Mouse (Mus musculus): ENCODE data around the gene Zfp775. TPM values are rescaled to one million over a fixed set of nuclear protein-coding genes. Genes with fewer than 3 reads are reported as not detected.

Zfp775 gene
- total RNA-seq, 2 experiments from 2014 or later: 7.9 to 10.4 TPM

- H3K27ac ChIP-seq: peak overlapping the region; percentile 59; the same call in 1 of the 2 replicates
- DNase-seq (ENCODE audit: low spot score in 2 of 2): no peak
- TF ChIP-seq CTCF (conservative IDR thresholded peaks at IDR 0.05): no peak
- peak overlapping the region; percentile 13; the same call in 1 of the 2 replicates for H3K4me3 ChIP-seq
Observed at GRCm38 (mm10) chr6:48572014-48572413, 29.8 kb upstream of the Zfp775 start.

GRCm38 (mm10) chr6:48572572-48573061 lies 29.2 kb upstream of the Zfp775 start, which contains the start of gene Rarres2:
Gene Rarres2, minus strand, starts transcription at chr6:48572789.
- TF ChIP-seq CTCF (conservative IDR thresholded peaks at IDR 0.05): no peak
- Histone ChIP-seq H3K27ac (peak within 1 kb of the TSS; percentile 59; the same call in 1 of the 2 replicates), H3K4me3 (peak within 1 kb of the TSS; percentile 13; the same call in 1 of the 2 replicates)
- DNase-seq (ENCODE audit: low spot score in 2 of 2): no peak

- no peak for DNase-seq (ENCODE audit: low spot score in 2 of 2)
- no peak for TF ChIP-seq CTCF (conservative IDR thresholded peaks at IDR 0.05)
- H3K27ac ChIP-seq: no peak overlapping the region
- no peak overlapping the region for H3K4me3 ChIP-seq
Observed at GRCm38 (mm10) chr6:48573280-48573679, 28.6 kb upstream of the Zfp775 start.

DNA sequence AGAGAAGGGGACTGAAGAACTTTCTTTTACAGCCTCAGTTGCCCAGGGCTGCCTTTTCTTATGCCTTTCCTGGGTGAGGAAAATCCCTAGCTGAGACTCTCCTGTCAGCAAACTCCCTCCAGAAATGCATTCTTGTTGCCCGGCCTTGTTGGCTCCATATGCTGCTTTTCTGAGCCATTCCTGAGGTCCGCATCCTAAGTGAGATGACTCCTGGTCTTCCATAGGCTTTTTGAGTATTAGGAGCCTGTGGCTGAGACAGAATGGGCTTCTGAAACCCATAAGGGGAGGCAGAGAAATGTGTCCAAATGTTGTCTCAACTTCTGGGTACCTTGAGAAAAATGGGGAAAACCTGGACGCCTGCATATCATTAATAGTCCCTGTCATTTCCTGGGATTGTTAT lies 27.9 kb upstream of the Zfp775 start:
- no peak for TF ChIP-seq CTCF (conservative IDR thresholded peaks at IDR 0.05)
- H3K27ac ChIP-seq: no peak overlapping the region

DNA sequence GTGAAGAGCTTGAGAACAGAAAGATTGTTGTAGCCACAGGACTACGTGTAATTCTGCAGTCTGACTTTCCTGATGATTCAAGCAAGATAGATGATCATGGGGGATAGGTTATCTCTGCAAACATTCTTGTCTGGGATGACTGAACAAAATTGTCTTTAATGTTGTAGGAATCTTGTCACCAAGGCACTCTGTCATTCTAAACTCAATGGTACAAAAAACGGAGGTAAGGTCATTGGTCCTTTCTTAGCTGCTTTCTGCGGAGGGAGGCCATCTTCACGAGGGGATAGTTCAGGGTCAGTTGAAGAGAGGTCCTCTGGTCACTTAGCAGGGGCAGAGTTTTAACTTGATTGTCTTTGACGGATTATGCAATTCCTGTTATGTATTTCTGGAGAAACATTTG lies 23.1 kb upstream of the Zfp775 start:
- no peak for DNase-seq (ENCODE audit: low spot score in 2 of 2)
- TF ChIP-seq CTCF (conservative IDR thresholded peaks at IDR 0.05): no peak
- Histone ChIP-seq H3K4me3 (no peak overlapping the region), H3K27ac (peak overlapping the region; percentile 12; the same call in 1 of the 2 replicates)

More for the DNA sequence above, 27.9 kb upstream of the Zfp775 start:
- H3K4me3 ChIP-seq: no peak overlapping the region
- no peak for DNase-seq (ENCODE audit: low spot score in 2 of 2)

DNA sequence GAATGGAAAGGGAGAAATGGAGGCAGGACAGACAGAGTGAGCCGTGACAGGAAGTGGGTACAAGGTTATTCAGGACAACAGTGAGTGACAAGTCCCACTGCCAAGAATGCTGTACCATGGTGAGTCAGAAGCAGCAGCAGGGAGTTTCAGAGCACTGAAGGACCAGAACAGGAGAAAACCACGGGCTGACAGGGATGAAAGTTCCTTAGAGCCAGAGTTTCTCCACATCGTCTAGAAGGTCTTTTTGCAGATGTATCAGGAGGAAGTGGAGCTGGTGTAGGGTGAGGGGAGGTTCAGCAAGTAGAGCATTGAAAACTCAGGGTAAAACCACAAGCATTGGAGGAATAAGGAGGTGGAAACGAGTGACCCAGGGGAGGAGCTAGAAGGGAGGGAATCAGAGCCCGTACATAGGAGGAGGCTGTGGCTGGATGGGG lies 22.6 kb upstream of the Zfp775 start:
- peak overlapping the region; percentile 12; the same call in 1 of the 2 replicates for H3K27ac ChIP-seq
- TF ChIP-seq CTCF (conservative IDR thresholded peaks at IDR 0.05): no peak
- no peak overlapping the region for H3K4me3 ChIP-seq
- no peak for DNase-seq (ENCODE audit: low spot score in 2 of 2)

DNA sequence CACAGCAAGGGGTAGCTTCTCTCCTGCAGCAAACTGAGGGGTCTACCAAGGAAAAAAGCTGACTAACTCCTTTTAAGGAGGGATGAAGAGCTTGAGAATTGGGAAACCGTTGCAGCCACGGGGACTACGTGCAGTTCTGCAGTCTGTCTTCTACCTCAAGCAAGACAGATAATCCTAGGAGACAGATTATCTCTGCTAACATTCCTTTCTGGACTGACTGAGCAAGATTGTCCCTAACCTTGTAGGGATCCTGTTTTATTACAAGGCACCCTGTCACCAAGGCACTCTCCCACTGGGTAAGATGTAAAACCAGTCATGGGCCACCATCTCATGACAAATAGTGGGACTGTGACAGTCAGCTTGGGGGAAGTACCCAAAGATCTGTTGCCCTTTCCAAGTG lies 20.6 kb upstream of the Zfp775 start:
- DNase-seq (ENCODE audit: low spot score in 2 of 2): no peak
- no peak for TF ChIP-seq CTCF (conservative IDR thresholded peaks at IDR 0.05)
- Histone ChIP-seq H3K4me3 (no peak overlapping the region), H3K27ac (no peak overlapping the region)

GRCm38 (mm10) chr6:48582037-48582436 lies 19.8 kb upstream of the Zfp775 start:
- Histone ChIP-seq H3K4me3 (no peak overlapping the region), H3K27ac (no peak overlapping the region)
- peak; percentile 97 for TF ChIP-seq CTCF (conservative IDR thresholded peaks at IDR 0.05)
- peak; percentile 32 to 61 for DNase-seq (ENCODE audit: low spot score in 2 of 2)

GRCm38 (mm10) chr6:48589194-48589750 lies 12.6 kb upstream of the Zfp775 start, which contains the start of gene Gm45021:
Gene Gm45021, plus strand, starts transcription at chr6:48589610.
- no peak for TF ChIP-seq CTCF (conservative IDR thresholded peaks at IDR 0.05)
- no peak within 1 kb of the TSS for H3K4me3 ChIP-seq
- H3K27ac ChIP-seq: no peak within 1 kb of the TSS
- DNase-seq (ENCODE audit: low spot score in 2 of 2): no peak

DNA sequence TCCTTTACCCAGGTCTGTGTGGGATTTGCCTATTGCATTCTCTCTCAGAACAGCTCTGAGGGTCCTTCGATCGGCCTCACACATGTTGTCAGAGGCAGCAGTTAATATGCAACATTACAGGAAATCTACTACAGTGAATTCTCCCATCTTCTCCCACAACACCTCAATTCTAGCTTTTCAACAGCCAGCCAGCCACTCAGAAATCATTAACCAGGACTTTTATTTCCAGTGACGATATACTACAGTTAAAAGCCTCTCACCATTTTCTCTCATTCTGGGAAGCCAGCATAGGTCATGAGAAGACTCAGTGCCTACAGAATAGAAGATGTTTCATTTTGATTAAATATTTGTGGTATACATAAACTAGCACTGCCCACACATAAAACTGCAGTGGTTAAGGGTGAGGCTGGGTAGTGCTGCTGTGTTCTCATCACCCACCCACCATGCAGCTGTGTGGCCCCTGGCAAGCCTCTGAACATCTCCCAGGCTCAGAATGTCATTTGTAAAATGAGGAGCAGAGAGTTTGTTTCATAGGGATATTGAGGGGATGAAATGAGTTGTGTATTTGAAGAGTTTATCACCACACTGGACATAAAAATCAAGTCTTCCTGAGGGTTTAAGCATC lies 10.5 kb upstream of the Zfp775 start:
- no peak overlapping the region for H3K27ac ChIP-seq
- DNase-seq (ENCODE audit: low spot score in 2 of 2): no peak
- TF ChIP-seq CTCF (conservative IDR thresholded peaks at IDR 0.05): no peak
- H3K4me3 ChIP-seq: no peak overlapping the region

DNA sequence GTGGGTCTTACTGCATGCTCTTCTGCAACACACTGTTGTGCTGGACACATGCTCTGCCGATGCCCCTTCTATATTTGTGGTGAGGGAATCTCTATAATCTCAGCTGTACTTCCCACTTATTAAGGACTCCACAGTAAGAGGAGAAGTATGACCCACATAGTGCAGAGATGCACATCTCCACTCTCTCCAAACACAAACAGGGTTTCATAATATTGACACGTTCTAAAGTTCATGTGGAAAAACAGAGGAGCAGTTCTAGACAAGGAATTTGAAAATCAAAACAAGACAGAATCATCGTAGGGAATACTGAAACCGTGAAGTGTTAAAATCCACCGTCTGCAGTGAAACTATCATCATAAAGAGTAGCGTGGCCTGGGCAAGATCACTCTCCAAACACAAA lies 10.0 kb upstream of the Zfp775 start:
- Histone ChIP-seq H3K27ac (no peak overlapping the region), H3K4me3 (no peak overlapping the region)
- DNase-seq (ENCODE audit: low spot score in 2 of 2): no peak
- no peak for TF ChIP-seq CTCF (conservative IDR thresholded peaks at IDR 0.05)

DNA sequence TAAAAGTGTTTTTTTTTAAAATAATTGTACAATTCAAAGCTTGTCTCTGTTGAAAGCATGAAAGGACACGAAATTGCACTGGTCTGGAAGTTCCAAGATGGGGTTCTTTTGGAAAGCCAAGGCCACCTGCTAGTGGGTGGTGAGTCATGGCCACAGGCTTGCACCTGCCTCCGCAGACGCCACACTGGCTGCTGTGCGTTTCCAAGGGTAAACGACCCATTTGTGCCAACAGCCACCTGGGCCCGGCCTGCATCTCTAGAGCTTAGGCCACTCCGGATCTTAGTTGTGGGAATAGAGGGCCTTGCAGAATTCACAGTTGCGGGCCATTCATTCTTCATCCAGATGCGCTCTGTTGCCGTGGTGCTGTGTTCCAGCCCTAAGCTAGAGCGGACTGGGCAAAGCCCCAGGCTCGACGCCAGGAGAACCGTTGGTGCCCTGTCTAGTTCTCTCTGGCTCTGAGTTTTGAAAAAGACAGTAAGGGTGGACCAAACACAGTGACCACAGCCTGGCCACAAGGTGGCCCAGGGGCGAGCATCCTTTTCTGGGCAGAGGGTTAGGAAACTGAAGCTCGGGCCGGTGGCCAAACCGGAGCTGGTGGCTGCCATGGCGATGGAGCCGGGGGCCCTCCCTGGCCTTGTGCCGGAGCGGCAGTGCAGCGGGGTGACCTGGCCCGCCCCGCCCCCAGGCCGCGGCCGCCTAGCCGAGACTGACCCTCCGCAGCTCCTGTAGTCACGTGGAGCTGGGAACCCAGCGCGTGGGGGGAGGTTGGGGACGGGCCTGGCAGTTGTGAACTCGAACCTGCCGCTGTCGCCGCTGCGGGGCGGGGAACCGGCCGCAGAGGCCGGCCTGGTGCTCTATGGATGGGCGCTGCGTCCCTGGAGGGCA lies 8.5 kb upstream of the Zfp775 start, which contains the start of the genes Repin1 and Gm44965:
TSS of gene Repin1 (plus strand) at position 726 of the 885 bp plus-strand sequence.
TSS of gene Gm44965 (plus strand) at position 784 of the 885 bp plus-strand sequence.
- peak; percentile 75 for TF ChIP-seq CTCF (conservative IDR thresholded peaks at IDR 0.05)
- H3K4me3 ChIP-seq: peak within 1 kb of the TSS; percentile 87
- peak; percentile 86 to 93 for DNase-seq (ENCODE audit: low spot score in 2 of 2)
- H3K27ac ChIP-seq: peak within 1 kb of the TSS; percentile 99

Measured in layer of hippocampus, adult 2 months (tissue).